Mouse (Mus musculus): ENCODE data around the gene Gm21586. TPM values are rescaled to one million over a fixed set of nuclear protein-coding genes. Genes with fewer than 3 reads are reported as not detected.

Gm21586 gene
- not detected for polyA plus RNA-seq (2015; fragmentation: Illumina TruSeq; extraction: RNeasy Lipid Tissue Mini Kit (QIAGEN cat#74804); ENCODE audit: low read depth, low replicate concordance)

DNA sequence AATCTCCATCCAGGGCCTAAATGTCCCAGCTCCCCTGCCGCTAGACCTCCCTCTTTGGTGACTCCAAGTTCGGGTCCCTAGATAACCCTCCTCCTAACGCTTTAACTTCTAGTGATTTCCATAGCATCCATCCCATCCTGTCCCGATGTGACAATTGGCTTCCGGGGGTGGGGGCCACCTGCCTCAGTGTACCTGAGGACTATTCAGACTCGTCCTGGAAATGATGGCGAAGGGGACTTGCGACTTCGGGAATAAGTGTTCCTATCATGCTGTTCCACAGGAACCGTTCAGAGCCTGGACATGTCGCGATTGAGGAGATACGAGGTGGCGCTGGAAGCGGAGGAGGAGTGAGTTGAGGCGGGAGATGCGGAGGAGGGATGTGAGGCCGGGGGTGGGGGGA, at the start of gene Gm21586:
Gene Gm21586 (plus strand): TSS at position 301 of the 400 bp plus-strand sequence.

DNA sequence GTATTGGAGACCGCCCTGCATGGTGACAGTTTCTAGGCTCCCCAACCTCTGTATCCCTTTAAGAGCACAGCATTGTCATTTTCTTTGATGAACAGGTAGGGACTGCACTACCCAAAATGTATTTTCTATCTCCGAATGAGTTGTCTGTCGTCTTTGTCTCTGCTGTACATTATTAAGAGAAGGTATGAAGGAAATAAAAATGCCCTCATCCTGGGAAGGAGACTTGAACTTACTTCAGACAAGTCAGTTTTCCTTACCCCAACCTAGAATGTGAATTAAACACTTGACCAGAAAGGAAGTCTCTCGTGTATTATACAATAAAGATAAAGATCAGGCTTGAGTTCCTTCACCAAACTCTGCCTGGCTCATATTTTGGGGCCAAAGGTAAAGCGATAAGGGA, 27.3 kb downstream of the Gm21586 start, which contains the start of gene Gm2163:
Gene Gm2163 (plus strand): TSS at position 301 of the 400 bp plus-strand sequence.

Other genes starting within 250 kb of the Gm21586 start
- 7.0 TPM for gene Gm10600, start 198.7 kb upstream of the Gm21586 start, polyA plus RNA-seq (2015; fragmentation: Illumina TruSeq; extraction: RNeasy Lipid Tissue Mini Kit (QIAGEN cat#74804); ENCODE audit: low read depth, low replicate concordance)
- gene Ccl21b, start 183.6 kb upstream of the Gm21586 start, polyA plus RNA-seq (2015; fragmentation: Illumina TruSeq; extraction: RNeasy Lipid Tissue Mini Kit (QIAGEN cat#74804); ENCODE audit: low read depth, low replicate concordance): not detected
- not detected for gene Gm21953, start 145.1 kb upstream of the Gm21586 start, polyA plus RNA-seq (2015; fragmentation: Illumina TruSeq; extraction: RNeasy Lipid Tissue Mini Kit (QIAGEN cat#74804); ENCODE audit: low read depth, low replicate concordance)
- not detected for gene Fam205a3, start 121.0 kb upstream of the Gm21586 start, polyA plus RNA-seq (2015; fragmentation: Illumina TruSeq; extraction: RNeasy Lipid Tissue Mini Kit (QIAGEN cat#74804); ENCODE audit: low read depth, low replicate concordance)
- 1.1 TPM for gene Gm2163, start 27.4 kb downstream of the Gm21586 start, polyA plus RNA-seq (2015; fragmentation: Illumina TruSeq; extraction: RNeasy Lipid Tissue Mini Kit (QIAGEN cat#74804); ENCODE audit: low read depth, low replicate concordance)
- gene Fam205a2, start 88.8 kb downstream of the Gm21586 start, polyA plus RNA-seq (2015; fragmentation: Illumina TruSeq; extraction: RNeasy Lipid Tissue Mini Kit (QIAGEN cat#74804); ENCODE audit: low read depth, low replicate concordance): not detected
- not detected for gene Gm10591, start 172.8 kb downstream of the Gm21586 start, polyA plus RNA-seq (2015; fragmentation: Illumina TruSeq; extraction: RNeasy Lipid Tissue Mini Kit (QIAGEN cat#74804); ENCODE audit: low read depth, low replicate concordance)
- 1.4 TPM for gene Gm2564, start 190.3 kb downstream of the Gm21586 start, polyA plus RNA-seq (2015; fragmentation: Illumina TruSeq; extraction: RNeasy Lipid Tissue Mini Kit (QIAGEN cat#74804); ENCODE audit: low read depth, low replicate concordance)
- 8.3 TPM for gene Ccl27b, start 215.9 kb downstream of the Gm21586 start, polyA plus RNA-seq (2015; fragmentation: Illumina TruSeq; extraction: RNeasy Lipid Tissue Mini Kit (QIAGEN cat#74804); ENCODE audit: low read depth, low replicate concordance)
- 0.43 TPM for gene Il11ra2, start 222.5 kb downstream of the Gm21586 start, polyA plus RNA-seq (2015; fragmentation: Illumina TruSeq; extraction: RNeasy Lipid Tissue Mini Kit (QIAGEN cat#74804); ENCODE audit: low read depth, low replicate concordance)